Mouse (Mus musculus): ENCODE measurements around the gene Cluh. TPM values are rescaled to one million over a fixed set of nuclear protein-coding genes. Genes with fewer than 3 reads are reported as not detected.

Gene Cluh
- 32.2 and 46.4 TPM in 2 replicates for total RNA-seq (2017)

- ATAC-seq (replicated peaks; ENCODE audit: low read depth, poor library complexity, severe bottlenecking) = peak; percentile 93
These were observed at the start of gene Cluh for GRCm38 (mm10) chr11:74649095-74649646. Gene Cluh (plus strand): TSS chr11:74649495.

DNA sequence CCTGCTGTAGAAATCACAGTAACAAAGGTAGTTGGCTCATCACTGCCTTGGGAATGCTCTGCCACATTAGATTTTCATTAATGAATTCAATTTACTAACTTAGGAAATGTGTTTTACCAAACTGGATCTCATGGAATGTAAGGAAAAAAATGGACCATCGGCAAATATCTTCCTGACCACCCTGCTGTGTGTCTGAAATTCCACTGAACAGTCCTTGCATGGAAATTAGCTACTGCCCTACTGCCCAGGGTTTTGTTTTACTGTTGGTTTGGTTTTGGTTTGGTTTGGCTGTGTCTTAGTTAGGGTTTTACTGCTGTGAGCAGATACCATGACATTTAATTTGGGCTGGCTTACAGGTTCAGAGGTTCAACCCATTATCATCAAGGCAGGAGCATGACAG, 47.0 kb upstream of the Cluh start:
- ATAC-seq (replicated peaks; ENCODE audit: low read depth, poor library complexity, severe bottlenecking) = no peak

DNA sequence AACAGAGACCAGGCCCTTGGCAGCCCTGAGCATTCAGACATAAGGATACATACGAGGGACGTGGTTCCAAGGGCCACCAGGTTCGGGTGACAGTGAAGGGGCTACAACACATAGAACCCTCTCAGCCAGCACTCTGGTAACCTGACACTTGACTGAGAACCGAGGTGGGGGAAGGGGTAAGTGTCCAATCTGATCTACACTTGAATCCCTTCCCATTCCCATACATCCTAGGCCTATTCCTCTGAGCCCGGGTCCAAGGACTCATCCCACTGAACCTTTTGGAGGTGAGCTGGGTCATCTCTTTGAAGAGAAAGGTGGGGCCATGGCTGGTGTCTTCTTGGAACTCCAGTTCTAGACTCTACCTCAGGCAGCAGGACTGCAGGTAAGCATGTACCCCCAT, 39.2 kb upstream of the Cluh start:
- ATAC-seq (replicated peaks; ENCODE audit: low read depth, poor library complexity, severe bottlenecking) = no peak

DNA sequence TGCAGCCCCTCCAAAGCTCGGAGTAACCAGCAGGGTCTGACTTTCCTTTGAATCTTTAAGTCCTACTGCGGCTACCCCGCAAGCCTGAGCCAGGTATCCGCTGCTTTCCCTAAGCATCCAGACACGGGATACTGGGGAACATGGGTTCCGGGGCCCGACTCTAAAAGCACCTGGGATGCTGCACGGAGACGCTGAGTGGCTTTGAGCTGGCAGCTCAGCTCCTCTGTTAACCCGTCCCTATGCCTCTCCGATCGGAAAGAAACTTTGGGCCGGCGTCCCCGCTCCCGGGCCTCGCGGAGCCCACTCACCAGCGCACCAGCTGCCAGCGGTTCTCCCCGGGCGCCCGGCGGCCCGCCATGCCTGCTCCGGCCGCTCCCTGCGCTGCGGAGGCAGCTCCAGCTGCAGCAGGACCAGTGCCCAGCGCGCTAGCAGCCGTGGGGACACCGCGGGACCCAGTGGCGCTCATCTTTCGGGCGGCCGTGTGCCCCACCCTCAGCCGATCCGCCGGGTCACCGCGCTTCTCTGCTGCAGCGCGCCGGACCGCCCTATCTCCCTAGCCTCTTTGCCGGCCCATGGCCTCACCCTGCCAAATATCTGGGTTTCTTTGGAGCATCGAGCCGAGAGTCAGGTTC, 38.6 kb upstream of the Cluh start, which contains the start of gene Rap1gap2:
Rap1gap2 (minus strand) TSS at position 371 of the 632 bp plus-strand sequence.
- ATAC-seq (replicated peaks; ENCODE audit: low read depth, poor library complexity, severe bottlenecking) = peak; percentile 39; the same call in 1 of the 2 replicates

GRCm38 (mm10) chr11:74611437-74611836, 37.9 kb upstream of the Cluh start:
- ATAC-seq (replicated peaks; ENCODE audit: low read depth, poor library complexity, severe bottlenecking) = no peak

DNA sequence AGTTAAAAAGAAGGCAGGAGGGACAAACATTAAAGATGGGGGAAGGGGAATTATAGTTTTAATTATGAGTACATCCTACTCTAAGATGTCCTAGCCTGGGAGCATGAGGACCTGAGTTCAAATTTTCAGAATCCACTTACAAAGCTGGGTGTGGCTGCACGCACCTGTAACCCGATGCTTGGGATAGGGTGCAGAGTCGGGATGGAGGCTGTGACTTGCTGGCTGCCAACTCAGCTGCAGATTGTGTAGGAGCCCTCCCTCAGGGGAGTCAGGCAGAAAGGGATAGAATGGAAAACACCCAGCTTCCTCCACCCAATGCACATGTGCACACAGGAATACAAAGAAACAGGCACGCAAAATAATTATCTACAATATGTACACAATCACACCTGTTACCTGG, 35.9 kb upstream of the Cluh start:
- ATAC-seq (replicated peaks; ENCODE audit: low read depth, poor library complexity, severe bottlenecking) = no peak

- ATAC-seq (replicated peaks; ENCODE audit: low read depth, poor library complexity, severe bottlenecking) = no peak
These were observed 33.7 kb upstream of the Cluh start for GRCm38 (mm10) chr11:74615571-74615970.

- peak; percentile 93 for ATAC-seq (replicated peaks; ENCODE audit: low read depth, poor library complexity, severe bottlenecking)
These were observed 29.9 kb upstream of the Cluh start, which contains the start of gene Ccdc92b for GRCm38 (mm10) chr11:74619201-74619955. Gene Ccdc92b (plus strand): TSS chr11:74619605.

- no peak for ATAC-seq (replicated peaks; ENCODE audit: low read depth, poor library complexity, severe bottlenecking)
These were observed 29.4 kb upstream of the Cluh start for GRCm38 (mm10) chr11:74619956-74620300.

DNA sequence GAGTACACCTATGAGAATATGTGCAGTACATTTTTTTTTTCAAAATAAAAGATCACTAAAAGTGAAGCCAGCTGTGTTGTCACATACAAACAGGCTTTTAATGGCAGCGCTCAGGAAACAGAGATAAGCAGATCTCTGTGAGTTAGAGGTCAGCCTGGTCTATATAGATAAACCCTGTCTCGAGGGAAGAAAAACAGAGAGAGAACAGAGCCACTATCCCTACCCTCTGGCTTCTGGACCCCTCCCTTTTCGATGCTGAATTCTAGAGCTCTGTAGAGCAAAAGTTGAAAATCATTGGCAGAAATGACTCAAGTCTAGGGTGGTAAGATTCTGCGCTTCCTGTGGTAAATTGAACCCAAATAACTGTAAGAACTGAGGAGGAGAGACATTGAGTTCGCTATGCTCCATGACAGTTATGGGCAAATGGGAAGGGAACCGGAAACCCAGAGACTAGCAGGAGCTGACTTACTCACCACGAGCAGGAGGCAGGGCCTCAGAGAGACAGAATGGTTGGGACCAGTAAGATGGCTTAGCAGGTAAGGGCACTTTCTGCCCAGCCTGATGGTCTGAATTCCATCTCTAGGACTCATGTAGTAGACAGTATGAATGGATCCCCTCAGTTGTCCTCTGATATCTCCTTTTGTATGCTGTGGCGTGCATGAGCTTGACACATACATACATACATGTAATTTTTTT, 27.2 kb upstream of the Cluh start:
- peak; percentile 68 for ATAC-seq (replicated peaks; ENCODE audit: low read depth, poor library complexity, severe bottlenecking)

GRCm38 (mm10) chr11:74623693-74624092, 25.6 kb upstream of the Cluh start:
- ATAC-seq (replicated peaks; ENCODE audit: low read depth, poor library complexity, severe bottlenecking) = no peak

DNA sequence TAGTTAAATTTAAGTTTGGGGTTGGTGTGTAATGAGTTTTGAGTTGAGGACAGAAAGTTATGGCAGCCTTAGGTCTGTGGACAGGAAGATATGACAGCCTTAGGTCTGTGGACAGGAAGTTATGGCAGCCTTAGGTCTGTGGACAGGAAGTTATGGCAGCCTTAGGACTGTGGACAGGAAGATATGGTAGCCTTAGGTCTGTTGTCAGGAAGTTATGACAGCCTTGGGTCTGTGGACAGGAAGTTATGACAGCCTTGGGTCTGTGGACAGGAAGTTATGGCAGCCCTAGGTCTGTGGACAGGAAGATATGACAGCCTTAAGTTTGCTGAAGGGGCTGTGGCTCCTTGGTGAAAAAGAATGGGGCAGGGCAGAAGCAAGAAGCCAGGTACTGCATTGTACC, 24.0 kb upstream of the Cluh start:
- peak; percentile 41; the same call in 1 of the 2 replicates for ATAC-seq (replicated peaks; ENCODE audit: low read depth, poor library complexity, severe bottlenecking)

GRCm38 (mm10) chr11:74627481-74627880, 21.8 kb upstream of the Cluh start:
- no peak for ATAC-seq (replicated peaks; ENCODE audit: low read depth, poor library complexity, severe bottlenecking)

- ATAC-seq (replicated peaks; ENCODE audit: low read depth, poor library complexity, severe bottlenecking) = no peak
These were observed 17.2 kb upstream of the Cluh start for GRCm38 (mm10) chr11:74631880-74632789.

DNA sequence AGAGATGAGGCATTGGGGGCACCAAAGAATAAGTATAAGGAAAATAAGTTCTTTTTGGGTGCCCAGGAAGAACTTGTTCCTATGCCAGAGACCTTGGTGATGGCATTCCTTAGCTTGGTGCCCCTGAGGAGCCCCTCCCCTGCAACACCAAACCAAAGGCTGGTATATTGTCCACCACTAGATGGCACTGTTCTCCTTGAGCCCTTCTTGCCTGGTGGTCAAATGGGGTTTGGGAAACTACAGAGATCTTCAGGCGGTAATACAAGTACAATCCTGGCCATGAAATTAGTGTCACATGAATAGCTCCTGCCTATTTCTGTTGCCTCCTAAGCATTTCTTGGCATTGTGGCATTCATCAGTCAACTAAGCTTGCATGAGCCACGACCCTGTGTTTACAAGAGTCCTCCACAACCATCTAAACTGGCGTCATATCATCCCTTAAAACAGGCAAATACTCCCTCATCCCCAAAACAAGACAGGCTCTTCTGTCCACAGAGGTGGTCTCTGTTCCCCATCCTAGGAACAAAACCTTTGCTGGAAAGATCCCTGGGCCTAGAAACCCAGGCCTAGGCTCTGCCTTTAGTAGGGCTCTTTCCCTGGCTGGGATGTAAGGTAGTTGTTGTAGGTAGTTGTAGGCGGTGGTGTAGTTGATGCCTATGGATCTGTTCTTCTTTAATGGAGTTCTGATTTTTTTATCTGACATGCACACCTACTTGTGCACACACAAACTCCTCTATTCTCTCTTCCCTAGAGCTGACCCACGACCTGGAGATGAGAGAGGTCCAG, 14.6 kb upstream of the Cluh start:
- peak; percentile 72 for ATAC-seq (replicated peaks; ENCODE audit: low read depth, poor library complexity, severe bottlenecking)

DNA sequence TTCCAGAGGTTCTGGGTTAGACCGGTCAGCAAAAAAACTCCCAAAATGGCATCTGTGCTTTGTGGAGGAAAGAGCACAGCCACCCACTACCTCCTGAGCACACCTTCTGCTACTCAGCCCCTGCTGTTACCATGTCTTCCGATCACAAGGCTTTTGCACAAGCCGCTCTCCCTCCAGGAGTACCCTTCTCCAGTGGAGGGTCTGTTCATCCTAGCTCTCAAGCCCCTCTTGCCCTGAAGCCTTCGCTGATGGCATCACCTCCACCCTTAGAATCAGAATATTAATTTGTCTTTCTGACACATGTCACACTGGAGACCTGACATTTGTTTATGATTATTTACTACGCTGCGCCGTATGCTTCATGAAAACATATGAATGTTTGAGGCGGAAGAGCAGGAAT, 11.8 kb upstream of the Cluh start:
- no peak for ATAC-seq (replicated peaks; ENCODE audit: low read depth, poor library complexity, severe bottlenecking)

GRCm38 (mm10) chr11:74637971-74638790, 11.1 kb upstream of the Cluh start:
- peak; percentile 76 for ATAC-seq (replicated peaks; ENCODE audit: low read depth, poor library complexity, severe bottlenecking)

- ATAC-seq (replicated peaks; ENCODE audit: low read depth, poor library complexity, severe bottlenecking) = no peak
These were observed 10.4 kb upstream of the Cluh start for GRCm38 (mm10) chr11:74638791-74639411.

Data from common myeloid progenitor, adult 5-6 weeks (primary cell).